Mouse (Mus musculus) MEL (cell line): Measurements from ENCODE around the gene Ttc9c. TPM values are rescaled to one million over a fixed set of nuclear protein-coding genes. Genes with fewer than 3 reads are reported as not detected.

Experiments used
- DNase-seq: peaks from one replicate; pipeline ENCODE4 v3.0.0; 2011; ENCODE audit warnings: low read depth, low spot score
- H3K27ac ChIP-seq: 2 replicates; pipeline ENCODE4 v1.5.1; 2012; ENCODE audit warnings: low read depth, mild to moderate bottlenecking, control low read depth, low read length, moderate library complexity; ENCODE audit not compliant: control insufficient read depth
- H3K27me3 ChIP-seq, 2 experiments: fragments of 150-350 bp in 1 of 2; sonication (generic) in 1 of 2; 2 replicates each; pipeline ENCODE4 v1.6.1; 2012; ENCODE audit warnings: low read length in 2 of 2, mild to moderate bottlenecking in 2 of 2, improper control_type of control experiment in 1 of 2, moderate library complexity in 1 of 2; ENCODE audit not compliant: insufficient read depth in 2 of 2, control insufficient read depth in 1 of 2
- H3K36me3 ChIP-seq, 2 experiments: 2 replicates each; pipeline ENCODE4 v1.6.1; 2012 to 2014; ENCODE audit warnings: low read length in 2 of 2, improper control_type of control experiment in 1 of 2, inconsistent platforms in 1 of 2, mild to moderate bottlenecking in 1 of 2; ENCODE audit not compliant: insufficient read depth in 2 of 2, control insufficient read depth in 1 of 2
- H3K4me1 ChIP-seq, 2 experiments: fragments of 150-350 bp in 1 of 2; sonication (generic) in 1 of 2; 2 replicates each; pipeline ENCODE4 v1.6.1; 2012; ENCODE audit warnings: low read length in 2 of 2, improper control_type of control experiment in 1 of 2, mild to moderate bottlenecking in 1 of 2; ENCODE audit not compliant: insufficient read depth in 2 of 2, control insufficient read depth in 1 of 2
- H3K4me3 ChIP-seq, 2 experiments: fragments of 150-350 bp in 1 of 2; sonication (generic) in 1 of 2; 2 replicates each; pipeline ENCODE4 v1.5.1; 2012; ENCODE audit warnings: low read depth in 2 of 2, low read length in 2 of 2, mild to moderate bottlenecking in 2 of 2, moderate library complexity in 2 of 2, control low read depth in 1 of 2, improper control_type of control experiment in 1 of 2; ENCODE audit not compliant: control insufficient read depth in 1 of 2, insufficient read depth in 1 of 2
- H3K79me2 ChIP-seq: 2 replicates; pipeline ENCODE4 v1.6.1; 2012; ENCODE audit warnings: mild to moderate bottlenecking, low read length, moderate library complexity; ENCODE audit not compliant: control insufficient read depth, poor library complexity, insufficient read depth
- H3K9ac ChIP-seq: 2 replicates; pipeline ENCODE4 v1.6.1; 2012; ENCODE audit warnings: low read depth, mild to moderate bottlenecking, control low read depth, low read length, moderate library complexity; ENCODE audit not compliant: control insufficient read depth, poor library complexity, severe bottlenecking
- H3K9me3 ChIP-seq: fragments of 150-350 bp; sonication (generic); replicated peaks from 2 replicates; pipeline ENCODE4 v1.6.1; 2012; ENCODE audit warnings: mild to moderate bottlenecking, low read length, improper control_type of control experiment, moderate library complexity; ENCODE audit not compliant: insufficient read depth
- CHD2 ChIP-seq: IDR thresholded peaks from 2 replicates; pipeline ENCODE4 v1.6.1; 2011; ENCODE audit warnings: low read length, improper control_type of control experiment
- CTCF ChIP-seq, 3 experiments: IDR thresholded peaks in 2 of 3; conservative IDR thresholded peaks in 1 of 3; 2 replicates each; pipeline ENCODE4 v1.5.1; 2011 to 2012; ENCODE audit warnings: low read length in 3 of 3, low read depth in 2 of 3, mild to moderate bottlenecking in 2 of 3, improper control_type of control experiment in 1 of 3, inconsistent platforms in 1 of 3, mixed read lengths in 1 of 3, moderate library complexity in 1 of 3; ENCODE audit not compliant: control insufficient read depth in 1 of 3, insufficient read depth in 1 of 3, poor library complexity in 1 of 3, severe bottlenecking in 1 of 3
- E2F4 ChIP-seq: IDR thresholded peaks from 2 replicates; pipeline ENCODE4 v1.6.1; 2011; ENCODE audit warnings: low read depth, low read length, improper control_type of control experiment, borderline replicate concordance
- ELF1 ChIP-seq: IDR thresholded peaks from 2 replicates; pipeline ENCODE4 v1.6.1; 2014; ENCODE audit warnings: low read depth, mild to moderate bottlenecking, inconsistent platforms, low read length, improper control_type of control experiment, moderate library complexity
- ETS1 ChIP-seq: IDR thresholded peaks from 2 replicates; pipeline ENCODE4 v1.6.1; 2012; ENCODE audit warnings: low read depth, mild to moderate bottlenecking, inconsistent platforms, low read length, improper control_type of control experiment, moderate library complexity
- GATA1 ChIP-seq: IDR thresholded peaks from 2 replicates; pipeline ENCODE4 v1.6.1; 2011; ENCODE audit warnings: low read depth, low read length, improper control_type of control experiment
- HCFC1 ChIP-seq: IDR thresholded peaks from 2 replicates; pipeline ENCODE4 v1.6.1; 2012; ENCODE audit warnings: low read depth, mild to moderate bottlenecking, inconsistent platforms, low read length, improper control_type of control experiment, moderate library complexity
- MAX ChIP-seq: IDR thresholded peaks from 2 replicates; pipeline ENCODE4 v1.6.1; 2011; ENCODE audit warnings: low read length, improper control_type of control experiment
- MAZ ChIP-seq: IDR thresholded peaks from 2 replicates; pipeline ENCODE4 v1.6.1; 2012; ENCODE audit warnings: low read depth, mild to moderate bottlenecking, inconsistent platforms, low read length, improper control_type of control experiment
- MEF2A ChIP-seq: IDR thresholded peaks from 2 replicates; pipeline ENCODE4 v1.6.1; 2014; ENCODE audit warnings: low read depth, mild to moderate bottlenecking, inconsistent platforms, low read length, improper control_type of control experiment; ENCODE audit not compliant: poor library complexity, insufficient replicate concordance, severe bottlenecking; ENCODE audit errors: extremely low read depth
- MYB ChIP-seq: IDR thresholded peaks from 2 replicates; pipeline ENCODE4 v1.6.1; 2011; ENCODE audit warnings: mild to moderate bottlenecking, low read depth, low read length, improper control_type of control experiment
- MYC ChIP-seq: IDR thresholded peaks from 2 replicates; pipeline ENCODE4 v1.6.1; 2011; ENCODE audit warnings: low read depth, mild to moderate bottlenecking, low read length, improper control_type of control experiment, moderate library complexity
- NRF1 ChIP-seq: IDR thresholded peaks from 2 replicates; pipeline ENCODE4 v1.6.1; 2014; ENCODE audit warnings: low read depth, mild to moderate bottlenecking, inconsistent platforms, low read length, improper control_type of control experiment, moderate library complexity; ENCODE audit not compliant: poor library complexity, insufficient read depth, severe bottlenecking
- POLR2AphosphoS2 ChIP-seq: IDR thresholded peaks from 2 replicates; pipeline ENCODE4 v1.6.1; 2011; ENCODE audit warnings: low read length, improper control_type of control experiment
- SIN3A ChIP-seq: IDR thresholded peaks from 2 replicates; pipeline ENCODE4 v1.6.1; 2012; ENCODE audit warnings: low read length, improper control_type of control experiment, inconsistent platforms
- SMC3 ChIP-seq: IDR thresholded peaks from 2 replicates; pipeline ENCODE4 v1.6.1; 2011; ENCODE audit warnings: low read depth, low read length, improper control_type of control experiment
- TAL1 ChIP-seq: IDR thresholded peaks from 2 replicates; pipeline ENCODE4 v1.6.1; 2012; ENCODE audit warnings: mild to moderate bottlenecking, inconsistent platforms, low read length, moderate library complexity, mixed read lengths
- TCF12 ChIP-seq: IDR thresholded peaks from 2 replicates; pipeline ENCODE4 v1.6.1; 2014; ENCODE audit warnings: low read depth, mild to moderate bottlenecking, inconsistent platforms, low read length, improper control_type of control experiment, moderate library complexity
- UBTF ChIP-seq: IDR thresholded peaks from 2 replicates; pipeline ENCODE4 v1.6.1; 2012; ENCODE audit warnings: low read depth, mild to moderate bottlenecking, inconsistent platforms, low read length, improper control_type of control experiment, moderate library complexity, borderline replicate concordance; ENCODE audit not compliant: insufficient read depth
- USF2 ChIP-seq, 2 experiments: IDR thresholded peaks; 2 replicates each; pipeline ENCODE4 v1.6.1; 2011 to 2012; ENCODE audit warnings: improper control_type of control experiment in 2 of 2, low read length in 2 of 2, borderline replicate concordance in 1 of 2, inconsistent platforms in 1 of 2, low read depth in 1 of 2, mild to moderate bottlenecking in 1 of 2; ENCODE audit not compliant: insufficient read depth in 1 of 2
- ZMIZ1 ChIP-seq: IDR thresholded peaks from 2 replicates; pipeline ENCODE4 v1.6.1; 2012; ENCODE audit warnings: low read depth, mild to moderate bottlenecking, inconsistent platforms, low read length, improper control_type of control experiment, moderate library complexity
- ZNF384 ChIP-seq: IDR thresholded peaks from 2 replicates; pipeline ENCODE4 v1.6.1; 2012; ENCODE audit warnings: low read depth, mild to moderate bottlenecking, inconsistent platforms, low read length, improper control_type of control experiment
- polyA plus RNA-seq, 2 experiments: library from polyadenylated mRNA; stranded (reverse) in 1 of 2; unstranded in 1 of 2; fragments of >175 nt in 1 of 2; fragments of >200 nt in 1 of 2; gene quantifications; 2 replicates each; pipeline versions ENCODE4 v1.2.1 to v1.2.4; 2012; ENCODE audit warnings: low replicate concordance in 2 of 2, low read depth in 1 of 2; ENCODE audit not compliant: insufficient read length in 2 of 2, insufficient read depth in 1 of 2, missing spikeins in 1 of 2
- total RNA-seq: library from RNA; depleted of rRNA; stranded (reverse); fragments of 300-350 nt; gene quantifications from 2 replicates; pipeline ENCODE4 v1.2.3, GENCODE M21; 2012

The Ttc9c gene
- total and polyA plus RNA-seq, 3 experiments: 24.2 to 29.8 TPM; not detected in 1

- TF ChIP-seq SIN3A (peak; percentile 93), MYB (0 out of 2 replicates have a peak, but pooled peaks have one; percentile 12), CHD2 (0 out of 2 replicates have a peak, but pooled peaks have one; percentile 12), POLR2AphosphoS2 (peak; percentile 68; the same call in 1 of the 2 replicates), ELF1 (peak; percentile 83), TCF12 (peak; percentile 75), NRF1 (no peak), ETS1 (0 out of 2 replicates have a peak, but pooled peaks have one; percentile 15), ZNF384 (no peak), MAX (peak; percentile 80), UBTF (no peak), MAZ (no peak), E2F4 (no peak), USF2 (IDR thresholded peaks at IDR 0.05; ENCODE audit: borderline replicate concordance in 1 of 2, insufficient read depth in 1 of 2, low read depth in 1 of 2, low read length in 2 of 2) (no peak)
Measured at GRCm38 (mm10) chr19:8798264-8798946, 20.7 kb downstream of the Ttc9c start, which contains the start of gene Polr2g (continued).

GRCm38 (mm10) chr19:8790171-8790570 is 29.0 kb downstream of the Ttc9c start:
- H3K4me1 ChIP-seq: peaks cover 2 to 3% of the 10 kb centered on the region in 2 experiments; a peak in 1 of 4 replicates
- peaks cover 4 to 6% of the 10 kb centered on the region in 2 experiments; a peak in 3 of 4 replicates for H3K36me3 ChIP-seq
- 0 out of 2 replicates have a peak, but pooled peaks cover 1% of the 10 kb centered on the region for H3K79me2 ChIP-seq
- H3K27me3 ChIP-seq: no peaks in the 10 kb centered on the region
- no peaks in the 10 kb centered on the region for H3K9me3 ChIP-seq
- no peak overlapping the region for H3K9ac ChIP-seq
- no peak for TF ChIP-seq ETS1
- TF ChIP-seq GATA1: no peak
- TF ChIP-seq SMC3: no peak
- no peak for TF ChIP-seq MEF2A
- no peak for TF ChIP-seq HCFC1
- TF ChIP-seq MYC: no peak
- TF ChIP-seq TAL1: no peak
- TF ChIP-seq ZMIZ1: no peak
- TF ChIP-seq CTCF (IDR thresholded peaks at IDR 0.05 in 2 of 3, conservative IDR thresholded peaks at IDR 0.05 in 1 of 3; ENCODE audit: control insufficient read depth in 1 of 3, insufficient read depth in 1 of 3, low read depth in 2 of 3, low read length in 3 of 3, poor library complexity in 1 of 3, severe bottlenecking in 1 of 3): no peak
- H3K27ac ChIP-seq: no peak overlapping the region
- DNase-seq: no peak
- no peak overlapping the region for H3K4me3 ChIP-seq
